Mouse (Mus musculus) bone marrow, adult 2 months (tissue): ENCODE measurements around the gene Jam3. TPM values are rescaled to one million over a fixed set of nuclear protein-coding genes. Genes with fewer than 3 reads are reported as not detected.

Experiments
- H3K27ac ChIP-seq: fragments of 200-500 bp; 2 replicates; pipeline ENCODE4 v1.5.1; 2012; ENCODE audit warnings: low read depth, mild to moderate bottlenecking, control low read depth, inconsistent platforms, low read length; ENCODE audit not compliant: control insufficient read depth, poor library complexity, insufficient read depth
- H3K4me1 ChIP-seq: fragments of 200-500 bp; 2 replicates; pipeline ENCODE4 v1.6.1; 2011; ENCODE audit warnings: low read length; ENCODE audit not compliant: control insufficient read depth, insufficient read depth
- H3K4me3 ChIP-seq: fragments of 200-500 bp; replicated peaks from 2 replicates; pipeline ENCODE3; 2011; ENCODE audit warnings: mild to moderate bottlenecking, low read depth, low read length, control low read depth; ENCODE audit not compliant: control insufficient read depth
- CTCF ChIP-seq: fragments of 200-500 bp; IDR thresholded peaks from 2 replicates; pipeline ENCODE4 v1.5.1; 2011; ENCODE audit warnings: low read length, control low read depth; ENCODE audit not compliant: control insufficient read depth, insufficient read depth
- POLR2A ChIP-seq: fragments of 200-500 bp; IDR thresholded peaks from 2 replicates; pipeline ENCODE4 v1.6.1; 2011; ENCODE audit warnings: low read depth, mild to moderate bottlenecking, control low read depth, low read length, borderline replicate concordance; ENCODE audit not compliant: control insufficient read depth
- WGBS: fragments of 180-500 bp; shearing (Covaris S2); methylation state at CpG from one replicate; pipeline ENCODE4 v1.1.7; 2018; 5-methylcytosine and 5-hydroxymethylcytosine counted together
- polyA plus RNA-seq: library from polyadenylated mRNA; stranded (reverse); fragments of >200 nt; gene quantifications from 2 replicates; pipeline ENCODE4 v1.2.4, GENCODE M21; 2011; ENCODE audit warnings: low replicate concordance; ENCODE audit not compliant: missing spikeins, insufficient read depth, insufficient read length

The Jam3 gene
- polyA plus RNA-seq, 1 experiment = 7.3 TPM

DNA sequence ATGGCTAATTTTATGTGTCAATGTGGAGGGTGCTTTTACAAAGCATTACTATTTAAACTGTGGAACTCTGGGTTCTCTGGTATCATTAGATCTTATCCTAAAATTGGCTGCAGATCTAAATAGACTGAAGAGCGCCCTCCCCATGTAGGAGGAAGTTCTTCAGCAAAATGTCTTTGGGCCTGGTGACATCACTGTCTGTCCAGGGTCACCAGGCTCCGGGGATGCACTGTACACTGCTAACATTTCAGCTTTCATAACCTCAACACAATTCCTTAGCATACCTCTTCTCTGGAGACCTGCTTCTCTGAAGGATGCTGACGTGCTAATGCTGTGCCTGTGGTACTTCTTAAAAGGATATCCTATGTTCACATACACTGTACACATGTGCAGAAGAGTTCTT lies 43.5 kb downstream of the Jam3 start:
- WGBS = 80% methylated on average over 3 of the region's 3 CpGs
- Histone ChIP-seq H3K27ac (no peak overlapping the region), H3K4me1 (peaks cover 1% of the 10 kb centered on the region; the same call in 1 of the 2 replicates), H3K4me3 (no peak overlapping the region)
- TF ChIP-seq POLR2A = no peak
- no peak for TF ChIP-seq CTCF

DNA sequence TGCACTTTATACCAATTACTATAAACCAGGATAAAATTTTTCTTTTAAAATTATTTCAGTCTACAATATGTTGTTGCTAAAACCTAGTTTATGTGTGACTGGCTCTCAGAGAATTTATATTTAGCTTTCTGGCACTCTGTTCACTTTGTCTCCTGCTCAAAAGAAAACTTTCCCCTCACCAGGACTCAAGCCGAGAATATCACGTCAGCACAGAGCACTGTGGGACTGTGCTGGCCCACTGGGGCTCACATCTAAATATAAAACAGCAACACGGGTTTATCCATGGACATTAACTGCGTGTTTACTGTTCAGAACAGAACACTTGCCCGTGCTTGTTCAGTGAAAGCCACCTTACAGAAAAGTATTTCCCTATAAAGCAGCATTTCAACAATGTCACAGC lies 44.5 kb downstream of the Jam3 start:
- Histone ChIP-seq H3K4me3 (no peak overlapping the region), H3K4me1 (peaks cover 1% of the 10 kb centered on the region; the same call in 1 of the 2 replicates), H3K27ac (no peak overlapping the region)
- 25% methylated on average over 5 of the region's 5 CpGs for WGBS
- TF ChIP-seq CTCF = no peak
- TF ChIP-seq POLR2A = no peak

- 0 out of 2 replicates have a peak, but pooled peaks have one; percentile 22 for TF ChIP-seq POLR2A
- TF ChIP-seq CTCF = 0 out of 2 replicates have a peak, but pooled peaks have one; percentile 3
- Histone ChIP-seq H3K27ac (no peak overlapping the region), H3K4me1 (peaks cover 1% of the 10 kb centered on the region; the same call in 1 of the 2 replicates), H3K4me3 (no peak overlapping the region)
- WGBS = 41% methylated on average over 22 of the region's 22 CpGs
These were observed 45.4 kb downstream of the Jam3 start for GRCm38 (mm10) chr9:27109533-27110514.

DNA sequence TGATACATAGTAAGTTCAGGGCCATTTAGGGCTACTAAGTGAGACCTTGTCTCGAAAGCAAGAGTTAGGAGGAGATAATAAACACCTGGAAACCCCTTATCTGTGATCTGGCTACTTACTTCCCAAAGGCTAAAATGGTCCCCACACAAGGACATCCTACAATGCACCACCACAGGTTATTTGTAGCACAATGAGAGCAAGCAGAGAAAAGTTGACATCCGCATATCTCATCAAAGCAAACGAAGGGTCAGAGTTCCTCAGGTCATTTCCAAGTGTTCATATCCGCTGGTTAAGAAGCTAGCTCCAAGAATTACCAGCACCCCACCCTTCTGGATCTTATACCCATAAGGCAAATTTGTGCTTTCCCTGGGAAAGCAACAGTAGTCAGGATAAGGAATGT lies 46.8 kb downstream of the Jam3 start:
- Histone ChIP-seq H3K4me3 (no peak overlapping the region), H3K27ac (no peak overlapping the region), H3K4me1 (peaks cover 1% of the 10 kb centered on the region; the same call in 1 of the 2 replicates)
- WGBS = 85% methylated on average over 4 of the region's 4 CpGs
- no peak for TF ChIP-seq POLR2A
- no peak for TF ChIP-seq CTCF

- 21% methylated on average over 1 of the region's 1 CpGs for WGBS
- Histone ChIP-seq H3K4me3 (no peak overlapping the region), H3K27ac (no peak overlapping the region), H3K4me1 (peaks cover 1% of the 10 kb centered on the region; the same call in 1 of the 2 replicates)
- no peak for TF ChIP-seq POLR2A
- TF ChIP-seq CTCF = peak; percentile 64
These were observed 49.1 kb downstream of the Jam3 start for GRCm38 (mm10) chr9:27106081-27106480.

GRCm38 (mm10) chr9:27101466-27101865 lies 53.8 kb downstream of the Jam3 start:
- TF ChIP-seq CTCF = no peak
- TF ChIP-seq POLR2A = no peak
- WGBS = 90% methylated on average over 6 of the region's 6 CpGs
- Histone ChIP-seq H3K4me1 (peaks cover 2% of the 10 kb centered on the region), H3K4me3 (no peak overlapping the region), H3K27ac (no peak overlapping the region)

- Histone ChIP-seq H3K4me3 (no peak overlapping the region), H3K27ac (no peak overlapping the region), H3K4me1 (peaks cover 2% of the 10 kb centered on the region)
- 6% methylated on average over 4 of the region's 4 CpGs for WGBS
- no peak for TF ChIP-seq POLR2A
- no peak for TF ChIP-seq CTCF
These were observed 55.7 kb downstream of the Jam3 start for GRCm38 (mm10) chr9:27099474-27099873.

DNA sequence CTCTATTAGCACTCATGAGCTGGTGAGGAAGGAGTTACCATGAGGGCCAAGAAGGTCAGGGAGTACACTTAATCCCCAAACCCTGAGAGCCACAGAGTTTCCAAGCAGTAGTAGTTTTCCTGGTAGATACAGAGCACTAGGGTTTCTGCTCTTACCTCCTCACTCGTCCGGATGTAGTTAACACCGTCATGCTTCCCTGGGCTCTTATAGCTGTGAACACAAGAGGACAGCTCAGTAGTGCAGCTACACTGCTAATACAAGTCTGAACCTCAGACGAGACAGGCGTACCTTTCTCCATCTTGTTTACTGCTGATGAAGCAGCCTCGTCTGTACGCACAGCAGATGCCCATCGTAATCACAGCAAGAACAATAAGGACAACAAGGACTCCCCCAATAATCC lies 56.7 kb downstream of the Jam3 start:
- Histone ChIP-seq H3K27ac (no peak overlapping the region), H3K4me1 (peaks cover 2% of the 10 kb centered on the region), H3K4me3 (no peak overlapping the region)
- WGBS = 91% methylated on average over 8 of the region's 8 CpGs
- TF ChIP-seq CTCF (no peak), POLR2A (no peak)

- H3K27ac ChIP-seq = 0 out of 2 replicates have a peak overlapping the region, but pooled peaks have one; percentile 1
- 31% methylated on average over 4 of the region's 4 CpGs for WGBS
- H3K4me3 ChIP-seq = no peak overlapping the region
- H3K4me1 ChIP-seq = peaks cover 2% of the 10 kb centered on the region
- TF ChIP-seq POLR2A (no peak), CTCF (no peak)
These were observed 57.1 kb downstream of the Jam3 start for GRCm38 (mm10) chr9:27098092-27098491.
